Mouse (Mus musculus): Measurements from ENCODE around the gene Rhou.

GRCm38 (mm10) chr8:123648245-123649170 is 5.2 kb upstream of the Rhou start:
- no peak for TF ChIP-seq CTCF (IDR thresholded peaks at IDR 0.05; ENCODE audit: borderline replicate concordance, control insufficient read depth, extremely low read depth, insufficient read depth, low read length, poor library complexity)
- no peak for TF ChIP-seq POLR2A (IDR thresholded peaks at IDR 0.05; ENCODE audit: control insufficient read depth, extremely low read depth, insufficient read depth, low read length, poor library complexity)

Measured in thymus, adult 2 months (tissue).